Mouse (Mus musculus) liver, embryonic 14.5 days (tissue): ENCODE results near the gene Cfap99.

Source experiments
- CTCF ChIP-seq: IDR thresholded peaks from 2 replicates; pipeline ENCODE4 v1.5.1; 2016; ENCODE audit warnings: antibody characterized with exemption, low read depth, control low read depth
- EP300 ChIP-seq: IDR thresholded peaks from 2 replicates; pipeline ENCODE4 v1.6.1; 2016; ENCODE audit warnings: antibody characterized with exemption, low read depth

DNA sequence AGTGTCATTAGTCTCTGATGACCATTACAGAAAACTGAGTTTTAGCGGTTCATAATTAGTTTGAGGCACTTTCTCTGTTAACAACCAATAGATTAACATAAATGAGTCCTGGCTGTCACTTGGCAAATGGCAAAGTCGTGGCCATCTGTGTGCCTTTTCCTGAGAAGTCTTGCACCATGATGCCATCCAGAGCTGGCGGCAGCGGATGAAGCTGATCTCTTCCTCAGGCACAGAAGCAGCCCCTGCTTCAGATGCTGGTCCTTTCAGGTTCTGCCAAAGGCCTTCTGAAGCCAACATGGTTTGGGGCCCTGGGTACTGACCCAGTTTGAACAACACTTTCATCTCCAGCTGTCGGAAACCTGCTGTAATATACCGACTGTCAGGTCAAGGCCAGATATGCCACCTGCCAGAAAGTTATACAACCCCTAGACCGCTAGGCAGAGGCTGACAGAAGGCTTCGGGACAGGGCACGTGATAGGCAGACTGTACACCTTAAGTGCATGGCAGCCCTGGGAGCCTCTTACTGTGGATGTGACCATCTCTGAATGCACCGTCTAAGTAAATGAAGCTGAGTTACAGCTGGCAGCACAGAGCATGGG is 10.6 kb downstream of the Cfap99 start:
- TF ChIP-seq CTCF, result no peak
- no peak for TF ChIP-seq EP300
